Mouse (Mus musculus) heart, postnatal 0 days (tissue): ENCODE results near the gene G3bp2. TPM values are rescaled to one million over a fixed set of nuclear protein-coding genes. Genes with fewer than 3 reads are reported as not detected.

Experiments used
- ATAC-seq: fragments of 200-750 bp; cut with Nextera tagmentation; 2 replicates; pipeline ENCODE4 v1.8.0; 2017; ENCODE audit warnings: low read depth, moderate number of reproducible peaks, moderate library complexity; ENCODE audit not compliant: insufficient read depth
- DNase-seq: peaks from one replicate; pipeline ENCODE4 v3.0.0-alpha.2; 2016; ENCODE audit warnings: low spot score
- H3K27ac ChIP-seq: fragments of 300-500 bp; sonication (generic); 2 replicates; pipeline ENCODE4 v1.5.1; 2014; ENCODE audit warnings: low read depth, mild to moderate bottlenecking
- H3K27me3 ChIP-seq: fragments of 300-500 bp; sonication (generic); 2 replicates; pipeline ENCODE4 v1.6.1; 2014; ENCODE audit warnings: low read length, mixed read lengths; ENCODE audit not compliant: control insufficient read depth, insufficient read depth
- H3K36me3 ChIP-seq: fragments of 300-500 bp; sonication (generic); replicated peaks from 2 replicates; pipeline ENCODE4 v1.6.1; 2014; ENCODE audit warnings: low read length, mixed read lengths; ENCODE audit not compliant: control insufficient read depth, insufficient read depth
- H3K4me1 ChIP-seq: fragments of 300-500 bp; sonication (generic); 2 replicates; pipeline ENCODE4 v1.6.1; 2014; ENCODE audit warnings: antibody characterized with exemption; ENCODE audit not compliant: control insufficient read depth, insufficient read depth
- H3K4me2 ChIP-seq: fragments of 300-500 bp; sonication (generic); 2 replicates; pipeline ENCODE4 v1.6.1; 2014; ENCODE audit warnings: low read depth, mild to moderate bottlenecking, low read length, moderate library complexity
- H3K4me3 ChIP-seq: fragments of 300-500 bp; sonication (generic); 2 replicates; pipeline ENCODE4 v1.5.1; 2014; ENCODE audit warnings: low read depth, low read length
- H3K9ac ChIP-seq: fragments of 300-500 bp; sonication (generic); replicated peaks from 2 replicates; pipeline ENCODE4 v1.6.1; 2014; ENCODE audit warnings: low read depth, low read length, mixed read lengths
- H3K9me3 ChIP-seq: fragments of 300-500 bp; sonication (generic); replicated peaks from 2 replicates; pipeline ENCODE4 v1.6.1; 2016; ENCODE audit warnings: low read length; ENCODE audit not compliant: control insufficient read depth
- CTCF ChIP-seq: IDR thresholded peaks from 2 replicates; pipeline ENCODE4 v1.5.1; 2016; ENCODE audit warnings: antibody characterized with exemption, control low read depth, low read depth
- EP300 ChIP-seq: IDR thresholded peaks from 2 replicates; pipeline ENCODE4 v1.6.1; 2016; ENCODE audit warnings: antibody characterized with exemption, low read depth
- WGBS: fragments of 180-500 bp; shearing (Covaris S2); extraction: QIAGEN DNeasy Blood & Tissue Kit; methylation state at CpG from one replicate; pipeline ENCODE4 v1.1.7; 2014; 5-methylcytosine and 5-hydroxymethylcytosine counted together
- polyA plus RNA-seq: library from polyadenylated mRNA; unstranded; fragments of >200 nt; fragmentation: Nextera tagmentation; extraction: Ambion mirVana; gene quantifications from 2 replicates; pipeline ENCODE4 v1.2.1, GENCODE M21; 2015
- total RNA-seq: library from RNA; depleted of rRNA; stranded (reverse); fragments of >200 nt; gene quantifications from 2 replicates; pipeline ENCODE4 v1.2.3, GENCODE M21; 2014; ENCODE audit warnings: low replicate concordance; rRNA removed

G3bp2 gene
- total and polyA plus RNA-seq, 2 experiments from 2014 or later, result 32.1 to 119 TPM

DNA sequence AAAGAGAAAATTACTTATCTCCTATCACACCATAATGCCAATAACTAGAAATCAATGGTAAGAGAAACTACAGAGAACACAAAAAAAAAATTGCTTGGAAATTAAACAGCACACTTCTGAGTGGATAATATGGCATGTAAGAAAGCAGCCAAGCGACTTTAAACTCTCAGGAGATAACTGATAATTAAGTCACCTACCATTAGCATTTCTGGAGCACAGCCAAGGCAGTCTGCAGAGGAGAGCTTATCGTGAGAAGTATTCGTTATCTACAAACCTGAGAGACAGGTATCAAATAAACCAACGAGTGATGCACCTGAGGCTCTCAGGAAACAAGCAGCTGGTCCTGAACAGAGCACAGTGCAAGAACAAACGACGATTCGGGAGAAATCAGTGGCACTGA is 71.8 kb downstream of the G3bp2 start:
- no peaks in the 10 kb centered on the region for H3K36me3 ChIP-seq
- TF ChIP-seq EP300 (no peak), CTCF (no peak)
- no peak for ATAC-seq

DNA sequence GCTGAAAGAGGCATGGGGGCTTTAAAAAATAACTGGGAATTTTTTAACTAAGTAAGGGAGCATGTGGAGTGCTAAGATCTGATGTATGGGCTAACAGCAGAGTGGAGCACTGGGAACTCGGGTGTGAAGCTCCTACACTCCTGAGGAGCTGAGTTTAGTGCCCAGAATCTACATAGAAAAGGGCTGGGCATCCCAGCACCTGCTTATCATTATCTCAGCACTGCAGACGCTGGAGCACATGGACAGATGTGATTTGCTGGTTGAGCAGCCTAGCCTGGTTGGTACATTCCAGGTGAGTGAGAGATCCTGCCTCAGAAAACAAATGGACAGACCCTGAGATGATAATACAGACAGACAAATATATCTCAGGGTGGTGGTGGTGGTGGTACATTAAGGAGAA is 73.7 kb downstream of the G3bp2 start:
- no peaks in the 10 kb centered on the region for H3K9me3 ChIP-seq
- no peak overlapping the region for H3K27ac ChIP-seq
- H3K4me1 ChIP-seq, result no peaks in the 10 kb centered on the region
- H3K4me3 ChIP-seq, result no peak overlapping the region
- no peak overlapping the region for H3K4me2 ChIP-seq
- no peak overlapping the region for H3K9ac ChIP-seq
- WGBS, result 18% methylated on average over 2 of the region's 2 CpGs
- ATAC-seq, result no peak
- DNase-seq, result no peak
- H3K27me3 ChIP-seq, result no peaks in the 10 kb centered on the region
- TF ChIP-seq CTCF, result no peak
- TF ChIP-seq EP300, result no peak
- no peaks in the 10 kb centered on the region for H3K36me3 ChIP-seq

More for the DNA sequence above, 71.8 kb downstream of the G3bp2 start:
- H3K9me3 ChIP-seq, result no peaks in the 10 kb centered on the region
- no peak overlapping the region for H3K4me2 ChIP-seq
- no peak overlapping the region for H3K27ac ChIP-seq
- WGBS, result 54% methylated on average over 7 of the region's 7 CpGs
- no peak overlapping the region for H3K4me3 ChIP-seq
- no peaks in the 10 kb centered on the region for H3K27me3 ChIP-seq
- no peak overlapping the region for H3K9ac ChIP-seq
- no peaks in the 10 kb centered on the region for H3K4me1 ChIP-seq
- DNase-seq, result no peak

DNA sequence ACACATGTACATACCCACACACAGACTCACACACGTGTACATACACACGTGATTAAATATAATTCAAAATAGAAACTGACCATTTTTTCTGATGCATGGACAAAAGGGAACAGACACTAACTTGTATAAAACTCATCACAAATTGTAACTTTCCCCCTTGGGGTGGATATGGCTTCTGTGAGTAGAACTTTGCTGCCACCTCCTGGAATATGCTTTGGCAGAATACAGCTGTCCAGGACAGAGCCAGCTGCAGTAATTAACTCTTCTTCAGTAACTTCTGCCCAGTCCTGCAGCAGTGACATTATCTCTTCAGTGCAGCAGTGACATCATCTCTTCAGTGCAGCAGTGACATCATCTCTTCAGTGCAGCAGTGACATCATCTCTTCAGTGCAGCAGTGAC is 80.5 kb downstream of the G3bp2 start:
- Histone ChIP-seq H3K4me2 (no peak overlapping the region), H3K9me3 (peaks cover 6% of the 10 kb centered on the region; the same call in 1 of the 2 replicates), H3K36me3 (no peaks in the 10 kb centered on the region), H3K27ac (no peak overlapping the region), H3K4me1 (no peaks in the 10 kb centered on the region), H3K27me3 (no peaks in the 10 kb centered on the region), H3K4me3 (no peak overlapping the region), H3K9ac (no peak overlapping the region)
- TF ChIP-seq CTCF, result peak; percentile 76
- no peak for TF ChIP-seq EP300
- WGBS, result 69% methylated on average over 2 of the region's 2 CpGs
- DNase-seq (peak; percentile 13), ATAC-seq (no peak)

Other genes starting within 250 kb of the G3bp2 start
- 20.4 and 25.2 TPM in 2 replicates for gene Rchy1, start 120.7 kb downstream of the G3bp2 start, total RNA-seq
- gene Rchy1, start 120.7 kb downstream of the G3bp2 start, polyA plus RNA-seq, result 64.6 and 65.8 TPM in 2 replicates
- gene Odaph, start 96.2 kb downstream of the G3bp2 start, total RNA-seq, result not detected in 2 replicates
- gene Odaph, start 96.2 kb downstream of the G3bp2 start, polyA plus RNA-seq, result not detected in 2 replicates
- gene Cdkl2, start 39.8 kb downstream of the G3bp2 start, total RNA-seq, result 1.8 and 5.0 TPM in 2 replicates
- 0.75 and 0.77 TPM in 2 replicates for gene Cdkl2, start 39.8 kb downstream of the G3bp2 start, polyA plus RNA-seq
- 10.8 and 12.1 TPM in 2 replicates for gene Uso1, start 54.2 kb upstream of the G3bp2 start, total RNA-seq
- gene Uso1, start 54.2 kb upstream of the G3bp2 start, polyA plus RNA-seq, result 24.9 and 25.5 TPM in 2 replicates
- not detected in 2 replicates for gene U90926, start 131.7 kb upstream of the G3bp2 start, total RNA-seq
- gene U90926, start 131.7 kb upstream of the G3bp2 start, polyA plus RNA-seq, result not detected in 2 replicates
- 0.31 TPM in 1 of 2 replicates, not detected in the other for gene Ppef2, start 172.6 kb upstream of the G3bp2 start, total RNA-seq
- 0.07 TPM in 1 of 2 replicates, not detected in the other for gene Ppef2, start 172.6 kb upstream of the G3bp2 start, polyA plus RNA-seq
- gene Naaa, start 194.5 kb upstream of the G3bp2 start, total RNA-seq, result 5.7 and 9.7 TPM in 2 replicates
- 6.4 and 7.5 TPM in 2 replicates for gene Naaa, start 194.5 kb upstream of the G3bp2 start, polyA plus RNA-seq
- 34.0 and 37.0 TPM in 2 replicates for gene Sdad1, start 226.8 kb upstream of the G3bp2 start, total RNA-seq
- gene Sdad1, start 226.8 kb upstream of the G3bp2 start, polyA plus RNA-seq, result 13.7 and 13.8 TPM in 2 replicates
- not detected in 2 replicates for gene Cxcl9, start 244.4 kb upstream of the G3bp2 start, total RNA-seq
- 0.07 and 0.12 TPM in 2 replicates for gene Cxcl9, start 244.4 kb upstream of the G3bp2 start, polyA plus RNA-seq
- gene Art3, start 248.1 kb upstream of the G3bp2 start, total RNA-seq, result 186 and 226 TPM in 2 replicates
- gene Art3, start 248.1 kb upstream of the G3bp2 start, polyA plus RNA-seq, result 294 and 306 TPM in 2 replicates